Mouse (Mus musculus) natural killer cell, adult 2 months (primary cell): ENCODE results near the gene Fhit.

Experiments
- DNase-seq, 2 experiments: peaks; one replicate each; pipeline ENCODE4 v3.0.0; 2022; ENCODE audit warnings: low spot score in 2 of 2

The Fhit gene

DNA sequence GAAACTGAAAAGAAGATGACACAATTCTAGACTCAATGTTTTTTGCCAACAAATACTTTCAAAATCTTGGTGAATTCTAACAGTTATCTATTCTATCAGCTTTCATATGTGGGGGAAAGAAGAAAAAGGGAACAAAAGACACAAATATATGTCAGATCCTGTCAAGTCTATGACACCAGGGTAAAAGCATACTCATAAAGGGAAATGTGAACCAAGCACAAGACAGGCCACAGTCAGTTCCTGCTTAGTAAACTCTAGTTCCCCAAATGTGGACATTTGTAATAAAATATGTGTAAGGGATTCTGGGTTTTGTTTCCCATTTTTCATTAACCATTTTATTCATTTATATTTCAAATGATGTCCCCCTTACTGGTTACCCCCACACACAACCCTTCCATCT lies 1022.5 kb downstream of the Fhit start:
- no peak for DNase-seq

DNA sequence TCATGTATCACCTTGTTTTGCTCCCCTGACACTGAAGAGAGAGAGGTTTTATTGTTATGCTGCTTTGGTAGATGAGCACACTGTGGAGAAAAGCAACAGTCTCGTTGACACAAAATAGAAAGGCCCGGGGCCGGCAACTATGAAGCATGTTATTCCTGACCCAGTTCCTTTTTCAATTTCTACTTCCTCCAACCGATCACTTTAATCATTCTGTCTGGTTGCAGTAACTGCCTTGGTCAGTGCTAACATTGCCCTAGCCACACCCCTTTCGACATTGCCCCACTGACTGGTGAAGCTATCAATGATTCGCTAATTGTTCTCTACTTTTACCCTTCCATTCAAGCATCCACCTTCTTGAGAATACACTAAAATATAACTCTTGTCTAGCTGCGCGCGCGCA lies 1028.0 kb downstream of the Fhit start:
- no peak for DNase-seq

DNA sequence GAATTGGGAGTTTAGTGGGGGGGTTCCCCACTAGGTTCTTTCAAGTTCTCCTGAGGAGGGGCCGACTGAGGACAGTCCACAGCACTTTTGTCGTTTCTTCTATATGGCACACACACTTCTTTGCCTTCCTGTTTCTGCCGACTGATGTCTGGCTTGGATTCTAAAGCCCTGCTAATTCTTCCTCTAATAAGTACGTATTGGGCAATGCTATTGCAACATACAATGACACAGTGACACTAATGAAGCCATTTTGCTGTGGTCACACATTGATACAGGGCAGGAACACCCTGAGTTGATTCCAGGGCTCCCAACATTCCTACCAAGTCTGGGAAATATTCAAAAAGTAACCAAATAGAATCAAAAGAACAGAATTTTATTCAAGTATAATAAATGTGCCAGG lies 1032.2 kb downstream of the Fhit start:
- no peak for DNase-seq

DNA sequence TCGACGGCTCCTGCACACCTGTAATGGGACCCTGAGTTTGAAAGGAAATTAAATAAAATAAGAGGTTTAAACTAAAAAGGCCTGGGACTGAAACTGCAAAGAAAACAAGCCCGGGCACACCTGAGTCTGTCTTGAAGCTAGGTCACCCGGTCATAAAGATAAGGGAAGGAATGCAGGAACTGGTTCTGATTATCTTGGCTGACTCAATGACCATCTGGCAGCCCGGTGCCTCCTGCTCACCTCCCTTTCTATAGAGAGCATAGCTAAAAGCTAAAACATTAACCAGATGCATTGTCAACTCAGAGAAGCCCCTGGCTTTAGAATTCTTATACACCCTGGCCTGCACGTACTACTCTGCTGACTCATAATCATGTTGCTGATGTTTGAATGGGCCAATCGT lies 1032.7 kb downstream of the Fhit start:
- DNase-seq: no peak

- no peak for DNase-seq
These were observed 1035.3 kb downstream of the Fhit start for GRCm38 (mm10) chr14:10126536-10126935.

GRCm38 (mm10) chr14:10122176-10122575 lies 1039.7 kb downstream of the Fhit start:
- DNase-seq: no peak

GRCm38 (mm10) chr14:10096236-10096635 lies 1065.6 kb downstream of the Fhit start:
- DNase-seq: no peak

DNA sequence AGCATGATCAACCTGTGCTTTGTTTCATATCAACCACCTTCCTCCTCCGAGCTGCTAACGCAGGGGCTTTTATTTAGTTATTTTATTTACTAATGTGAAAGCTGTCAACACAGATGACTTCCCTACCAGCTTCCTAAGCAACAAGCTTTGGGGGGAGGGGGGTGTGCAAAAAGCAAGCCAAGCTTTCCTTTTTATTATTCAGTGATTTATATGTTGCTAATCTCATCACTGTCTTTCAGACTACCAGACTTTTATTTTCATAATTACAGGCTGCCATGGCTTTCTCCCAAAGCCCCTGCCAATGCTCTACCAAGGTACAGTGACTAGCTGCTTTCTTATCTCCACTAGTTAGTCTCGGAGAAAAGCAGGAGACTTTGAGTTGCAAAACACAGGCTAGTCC lies 1082.8 kb downstream of the Fhit start:
- DNase-seq: no peak

DNA sequence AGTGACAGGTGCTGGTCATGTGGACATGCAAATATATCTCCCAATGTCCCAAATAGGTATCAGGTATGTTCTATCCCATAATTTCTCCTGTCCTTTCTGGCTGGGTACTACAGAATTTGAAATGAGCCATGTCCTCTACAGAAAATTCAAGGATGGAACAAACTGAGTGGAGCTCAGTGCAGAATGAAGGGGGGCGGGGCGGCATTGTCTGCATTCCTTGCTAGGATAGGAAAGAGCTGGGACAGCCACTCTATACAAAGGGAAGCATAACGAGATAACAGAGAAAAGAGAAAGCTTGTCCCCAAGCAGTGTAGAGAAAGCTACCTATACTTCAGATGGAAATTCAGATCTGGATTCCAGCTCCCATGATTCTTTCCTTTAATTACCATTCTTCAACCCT lies 1111.9 kb downstream of the Fhit start:
- DNase-seq: no peak

DNA sequence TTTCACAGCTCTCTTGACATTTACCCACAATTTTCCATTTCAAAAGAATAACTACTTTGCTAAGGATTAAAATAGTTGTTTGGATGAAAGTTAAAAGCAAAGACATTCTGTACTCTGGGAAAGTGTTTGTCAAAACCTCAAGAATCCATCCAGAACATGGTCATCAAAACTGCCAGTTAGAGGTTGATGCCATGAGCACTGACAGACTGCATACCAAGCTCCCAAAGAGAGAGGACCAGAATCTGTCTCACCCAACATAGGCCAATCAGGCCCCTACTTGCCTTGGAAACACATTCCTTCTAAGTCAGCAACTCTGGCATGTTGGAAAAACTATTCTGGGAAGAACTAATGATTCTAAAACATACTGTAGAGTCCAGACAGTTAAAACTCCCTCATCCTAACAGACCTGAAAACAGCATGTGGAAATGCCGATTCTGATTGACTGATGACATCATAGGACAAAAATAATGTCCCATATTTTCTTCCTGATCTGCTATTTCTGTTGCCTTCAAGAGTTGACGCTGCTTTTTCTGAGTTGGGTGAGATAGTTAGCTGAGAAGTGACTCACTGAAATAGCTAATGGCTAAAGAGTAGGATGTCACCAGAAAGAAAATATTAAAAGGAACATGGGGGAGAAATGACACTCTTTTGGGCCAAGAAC lies 1114.6 kb downstream of the Fhit start:
- DNase-seq: no peak

- no peak for DNase-seq
These were observed 1115.3 kb downstream of the Fhit start for GRCm38 (mm10) chr14:10046336-10047122.

GRCm38 (mm10) chr14:10038021-10038420 lies 1123.8 kb downstream of the Fhit start:
- DNase-seq: no peak

- no peak for DNase-seq
These were observed 1125.1 kb downstream of the Fhit start for GRCm38 (mm10) chr14:10036685-10037215.

- no peak for DNase-seq
These were observed 1126.2 kb downstream of the Fhit start for GRCm38 (mm10) chr14:10035682-10036081.

DNA sequence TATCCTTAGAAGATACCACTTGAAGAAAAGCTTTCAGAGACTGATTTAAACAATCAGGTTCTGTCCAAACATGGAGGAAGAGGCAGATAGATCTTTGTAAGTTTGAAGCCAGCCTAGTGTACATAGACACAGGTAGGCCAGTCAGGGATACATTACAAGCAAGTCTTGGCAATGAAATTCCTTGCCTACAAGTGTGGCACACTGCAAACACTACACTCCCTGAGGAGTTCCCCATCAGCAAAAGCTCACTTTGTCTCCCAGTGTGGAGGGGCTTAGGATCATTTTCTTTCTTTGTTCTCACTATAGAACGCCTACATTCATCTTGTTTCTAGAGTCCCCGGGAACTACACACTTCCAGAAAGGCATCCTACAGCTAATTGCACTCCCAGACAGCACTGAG lies 1126.6 kb downstream of the Fhit start:
- DNase-seq: no peak

DNA sequence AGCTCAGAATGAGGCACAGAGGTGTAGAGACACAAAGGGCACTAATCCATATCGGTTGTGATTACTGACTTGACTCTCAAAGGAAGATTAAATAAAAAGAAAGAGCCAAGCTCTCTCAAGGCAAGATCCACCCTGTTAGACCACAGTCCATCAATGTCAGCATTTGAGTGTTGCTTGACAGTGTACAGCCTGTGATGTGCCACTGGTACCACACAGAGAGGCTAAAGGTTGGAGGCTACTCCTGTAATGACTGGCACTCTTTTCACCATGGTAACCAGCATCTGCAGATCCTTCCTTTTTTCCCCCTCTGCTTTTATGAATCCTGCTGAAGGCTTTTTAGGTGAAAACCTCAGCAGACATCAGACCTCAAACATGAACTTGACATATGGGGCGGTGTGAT lies 1138.5 kb downstream of the Fhit start:
- no peak for DNase-seq

GRCm38 (mm10) chr14:10022304-10022703 lies 1139.5 kb downstream of the Fhit start:
- no peak for DNase-seq

DNA sequence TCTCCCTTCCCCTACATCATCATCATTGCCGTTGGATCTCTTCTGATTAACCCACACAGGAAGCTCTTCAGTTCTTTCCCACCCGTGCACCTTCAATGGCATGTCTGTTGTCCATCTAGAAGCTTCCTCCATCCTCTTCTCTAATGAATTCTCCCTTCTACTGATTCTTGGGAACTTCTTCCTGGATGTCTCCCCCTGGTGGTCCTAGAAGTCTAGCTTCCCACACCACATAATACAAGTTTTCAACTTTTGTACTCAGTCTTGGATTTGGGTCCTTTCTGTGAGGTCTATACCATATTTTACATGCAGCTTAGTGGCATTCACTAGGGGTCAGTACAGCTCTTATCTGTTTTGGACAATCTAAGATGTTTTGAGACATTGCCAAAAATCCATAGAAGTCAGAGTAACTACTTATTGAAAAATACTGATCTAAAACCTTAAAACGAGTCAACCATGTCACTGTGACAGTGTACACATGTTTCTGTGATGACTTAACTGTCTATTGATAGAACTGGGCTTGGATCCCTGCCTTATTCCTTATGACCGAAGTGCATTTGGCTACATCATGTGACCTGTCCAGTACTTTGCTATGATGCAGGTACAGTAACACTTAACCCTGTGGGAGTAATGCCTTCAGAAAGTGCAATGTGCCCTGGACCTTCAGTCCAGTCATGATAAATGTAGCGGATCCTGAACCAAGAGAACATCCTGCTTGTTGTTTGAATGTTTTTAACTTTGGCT lies 1141.3 kb downstream of the Fhit start:
- no peak for DNase-seq

DNA sequence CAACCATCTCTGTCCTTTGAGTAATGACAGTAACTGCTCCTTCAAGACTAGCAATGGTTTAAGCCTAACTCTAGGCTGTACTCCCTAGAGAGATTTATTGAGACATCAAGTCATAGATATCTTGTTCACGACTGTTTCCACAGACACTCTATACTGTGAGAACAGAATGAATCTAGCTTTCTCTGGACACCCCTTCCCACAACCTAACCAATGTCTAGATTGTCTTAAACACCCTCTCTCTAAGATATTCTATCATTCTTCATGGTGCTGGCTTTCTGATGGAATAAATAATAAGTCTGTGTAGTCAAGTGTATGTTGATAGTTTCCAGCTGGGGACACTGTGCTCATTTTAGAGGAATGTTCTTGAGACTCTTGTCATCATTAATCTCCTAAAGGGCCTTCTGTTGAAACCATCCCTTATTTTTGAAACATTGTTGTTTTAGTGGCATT lies 1148.0 kb downstream of the Fhit start:
- DNase-seq: no peak

DNA sequence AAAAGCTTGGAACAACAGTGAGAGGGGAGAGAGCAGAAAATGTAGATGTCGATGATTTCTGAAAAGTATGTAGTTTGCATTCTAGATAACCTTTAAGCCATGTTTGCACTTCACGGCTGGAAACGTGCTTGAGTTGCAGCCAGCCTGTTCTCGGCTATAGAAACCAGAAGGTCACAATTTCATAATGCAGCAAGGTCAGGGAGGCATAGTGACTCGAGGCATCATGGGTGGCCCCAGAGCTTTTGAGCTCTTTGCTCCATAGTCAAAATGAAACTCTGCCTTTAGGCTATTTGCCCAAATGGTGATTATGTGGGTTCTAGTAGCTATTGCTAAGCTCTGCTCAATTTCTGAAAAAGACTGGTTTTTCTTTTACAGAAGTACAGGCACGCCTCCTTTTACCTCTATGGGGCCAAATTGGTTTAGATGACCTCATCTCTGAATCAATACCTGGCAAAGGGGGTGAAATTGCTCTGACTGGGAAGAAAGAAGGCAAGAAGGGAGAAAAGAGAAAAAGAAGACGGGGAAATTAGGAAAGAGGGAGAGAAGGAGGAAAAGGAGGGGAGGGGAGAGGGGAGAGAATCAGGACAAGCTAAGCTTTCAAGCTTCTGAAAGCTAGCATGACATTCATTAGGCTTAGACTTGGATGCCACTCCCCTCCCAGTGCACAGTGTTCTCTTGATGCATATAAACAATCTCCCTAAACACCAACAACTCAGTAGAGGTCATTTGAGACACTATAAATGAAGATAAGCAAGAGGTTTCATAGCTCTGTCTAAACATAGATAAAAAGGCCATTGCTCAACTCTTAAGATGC lies 1148.6 kb downstream of the Fhit start:
- no peak for DNase-seq

GRCm38 (mm10) chr14:10006278-10006677 lies 1155.6 kb downstream of the Fhit start:
- no peak for DNase-seq

DNA sequence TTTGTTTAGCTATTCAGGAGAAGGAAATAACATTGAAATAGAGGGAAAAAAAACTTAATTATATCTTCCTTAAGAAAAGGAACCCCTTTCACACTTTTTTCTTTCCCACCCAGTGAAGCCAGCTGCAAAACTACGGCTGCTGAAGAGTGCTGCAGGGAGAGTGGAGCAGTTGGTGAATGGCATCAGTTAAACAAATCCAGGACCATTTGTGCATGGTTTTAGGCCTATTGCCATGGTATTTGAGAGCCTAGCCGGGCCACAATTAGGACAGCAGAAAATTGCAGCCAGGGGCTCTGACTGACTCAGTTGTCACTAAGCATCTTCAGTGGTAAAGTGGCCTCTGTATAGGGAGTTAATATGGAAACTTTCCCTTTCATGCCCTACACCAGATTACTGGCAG lies 1158.0 kb downstream of the Fhit start:
- no peak for DNase-seq
